Mouse (Mus musculus) c-Kit-positive CD71-positive TER-119-negative erythroid progenitor cells, embryonic 14.5 days (primary cell): Measurements from ENCODE around the gene Chrnb2.

Experiments
- DNase-seq: peaks from one replicate; pipeline ENCODE4 v3.0.0-alpha.2; 2013; ENCODE audit warnings: low read depth

Chrnb2 gene

GRCm38 (mm10) chr3:89776001-89776400 is 11.6 kb upstream of the Chrnb2 start:
- no peak for DNase-seq

DNA sequence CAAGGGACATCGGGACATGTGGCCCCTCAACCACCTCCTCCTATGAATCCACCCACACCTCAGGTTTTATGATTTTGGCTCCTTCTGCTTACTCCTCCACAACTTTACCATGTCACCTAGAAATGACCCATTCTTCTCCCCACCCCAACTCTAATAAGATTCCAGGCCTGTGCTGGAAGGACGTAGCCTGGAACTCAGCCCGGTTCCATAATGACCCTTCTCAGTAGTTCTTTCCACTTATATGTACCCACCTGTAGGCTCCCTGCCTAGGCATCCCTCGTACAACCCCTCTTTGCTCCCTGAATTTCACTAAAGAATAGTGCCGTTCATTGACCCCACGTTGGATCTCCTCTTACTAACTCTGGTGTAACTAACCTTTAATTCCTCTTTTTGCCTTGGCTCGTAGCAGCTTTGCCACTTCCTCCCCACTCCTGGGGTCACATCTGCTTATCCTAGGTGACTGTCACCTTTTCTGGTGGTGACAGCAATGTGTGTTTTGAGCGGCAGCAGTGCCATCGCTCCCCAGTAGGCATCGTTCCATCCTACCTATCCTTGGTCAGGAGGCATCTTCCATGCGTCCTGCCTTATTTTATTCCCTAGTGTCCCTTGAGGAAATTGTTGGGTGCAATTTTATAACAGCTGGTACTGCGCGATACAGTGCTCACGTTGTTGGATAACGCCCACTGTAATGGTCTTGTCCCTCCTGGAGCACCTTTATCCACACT is 10.0 kb upstream of the Chrnb2 start:
- DNase-seq = no peak

- DNase-seq = no peak
Measured at GRCm38 (mm10) chr3:89773740-89774211, 9.3 kb upstream of the Chrnb2 start.

DNA sequence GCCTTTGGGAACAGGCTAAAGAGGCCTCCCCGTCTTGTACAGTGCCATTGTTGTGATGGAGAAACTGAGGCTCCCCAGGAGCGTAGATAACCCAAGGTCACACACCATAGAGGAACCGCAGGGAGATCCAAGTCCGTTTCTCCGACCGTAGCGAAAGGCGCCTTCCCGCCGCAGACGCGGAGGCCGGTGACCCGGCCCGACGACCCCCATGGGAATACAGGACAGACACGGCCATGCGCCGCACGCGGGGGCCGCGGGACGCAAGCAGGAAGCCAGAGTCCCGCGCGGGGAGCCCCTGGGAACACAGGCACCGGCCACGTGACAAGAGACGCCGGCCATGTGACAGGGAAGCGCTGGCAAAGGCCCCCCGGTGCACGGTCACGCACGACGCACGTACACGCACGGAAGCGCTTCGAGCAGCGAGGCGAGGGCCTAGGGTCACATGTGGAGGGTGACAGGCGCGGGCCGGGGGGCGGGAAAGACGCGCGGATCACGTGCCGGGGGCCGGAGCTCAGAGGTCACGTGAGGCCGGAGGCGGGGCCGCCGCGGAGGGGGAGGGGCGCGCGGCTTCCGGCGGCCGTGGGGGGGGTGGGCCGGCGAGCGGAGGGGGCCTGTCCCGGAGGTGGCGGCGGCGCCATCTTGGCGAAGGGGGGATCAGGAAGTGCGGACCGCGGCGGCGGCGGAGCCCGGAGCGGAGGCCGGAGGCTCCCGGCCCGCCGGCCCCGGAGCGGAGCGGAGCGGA is 8.7 kb upstream of the Chrnb2 start, which contains the start of gene Ube2q1:
Gene Ube2q1, plus strand, starts transcription at position 649 of the 742 bp plus-strand sequence.
- DNase-seq = peak; percentile 57

DNA sequence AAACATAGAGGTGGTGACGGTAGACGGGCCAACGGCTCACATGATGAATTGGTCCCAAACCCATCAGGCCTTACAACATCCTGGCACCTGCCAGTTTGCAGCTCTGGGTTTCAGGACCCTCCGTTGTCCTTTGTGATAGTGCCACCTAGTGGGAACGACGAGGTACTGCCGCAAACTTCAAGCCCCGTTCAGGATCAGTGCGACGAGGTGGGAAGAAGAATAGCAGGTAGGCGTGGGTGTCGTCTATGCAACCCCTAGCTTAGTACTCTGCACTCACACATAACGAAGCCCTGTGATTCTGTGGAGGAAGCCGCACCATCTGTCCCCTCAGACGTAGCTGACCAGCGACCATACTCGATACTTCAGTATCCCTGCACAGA is 8.1 kb upstream of the Chrnb2 start:
- DNase-seq = peak; percentile 81

- no peak for DNase-seq
Measured at GRCm38 (mm10) chr3:89770425-89771002, 6.1 kb upstream of the Chrnb2 start.

GRCm38 (mm10) chr3:89769584-89769983 is 5.2 kb upstream of the Chrnb2 start:
- no peak for DNase-seq

GRCm38 (mm10) chr3:89759786-89760185 is 4.6 kb downstream of the Chrnb2 start:
- DNase-seq = no peak

DNA sequence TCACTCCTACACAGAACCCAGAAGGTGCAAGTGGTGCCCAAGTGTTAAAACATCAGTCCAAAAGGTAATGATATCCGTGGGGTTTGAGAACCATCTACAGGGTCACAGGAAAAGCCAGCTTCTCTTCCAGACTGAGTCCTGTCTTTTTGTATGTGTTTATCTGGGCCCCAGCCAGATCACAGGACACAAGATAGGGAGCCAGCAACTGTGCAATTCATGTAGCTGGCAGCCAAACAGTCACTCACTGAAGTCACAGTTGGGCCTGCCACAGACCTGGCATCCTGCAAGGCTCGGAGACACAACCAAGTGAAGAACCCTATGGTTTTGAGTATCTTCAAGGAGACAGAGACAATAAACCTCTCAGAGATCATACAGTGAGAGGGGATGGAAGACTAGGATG is 6.6 kb downstream of the Chrnb2 start:
- DNase-seq = no peak

GRCm38 (mm10) chr3:89755283-89755682 is 9.1 kb downstream of the Chrnb2 start:
- DNase-seq = no peak

DNA sequence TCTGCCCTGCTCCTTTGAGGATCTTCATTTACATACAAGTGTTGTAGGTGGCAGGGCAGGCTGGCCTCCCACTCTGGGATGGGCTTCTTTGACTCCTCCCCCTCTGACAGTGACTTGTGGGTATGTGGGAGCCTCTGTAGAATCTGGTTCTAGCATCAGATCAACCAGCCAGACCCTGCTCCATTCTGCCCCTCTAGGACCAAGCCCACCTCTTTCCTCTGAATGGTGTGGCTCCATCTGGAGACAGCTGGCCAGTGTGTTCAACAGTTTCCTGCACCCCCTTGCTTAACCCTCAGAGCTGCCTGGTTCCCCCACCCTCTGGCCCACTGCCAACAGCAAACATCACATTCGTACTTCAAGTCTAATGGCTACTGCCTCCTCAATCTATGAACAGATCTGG is 12.1 kb downstream of the Chrnb2 start:
- DNase-seq = no peak

- no peak for DNase-seq
Measured at GRCm38 (mm10) chr3:89738509-89738908, 25.9 kb downstream of the Chrnb2 start.

- DNase-seq = no peak
Measured at GRCm38 (mm10) chr3:89732091-89732490, 32.3 kb downstream of the Chrnb2 start.

GRCm38 (mm10) chr3:89730350-89731331 is 33.8 kb downstream of the Chrnb2 start:
- peak; percentile 86 for DNase-seq

- no peak for DNase-seq
Measured at GRCm38 (mm10) chr3:89728848-89729247, 35.6 kb downstream of the Chrnb2 start.

- peak; percentile 42 for DNase-seq
Measured at GRCm38 (mm10) chr3:89727028-89727427, 37.4 kb downstream of the Chrnb2 start.

GRCm38 (mm10) chr3:89723400-89724084 is 40.9 kb downstream of the Chrnb2 start:
- no peak for DNase-seq

DNA sequence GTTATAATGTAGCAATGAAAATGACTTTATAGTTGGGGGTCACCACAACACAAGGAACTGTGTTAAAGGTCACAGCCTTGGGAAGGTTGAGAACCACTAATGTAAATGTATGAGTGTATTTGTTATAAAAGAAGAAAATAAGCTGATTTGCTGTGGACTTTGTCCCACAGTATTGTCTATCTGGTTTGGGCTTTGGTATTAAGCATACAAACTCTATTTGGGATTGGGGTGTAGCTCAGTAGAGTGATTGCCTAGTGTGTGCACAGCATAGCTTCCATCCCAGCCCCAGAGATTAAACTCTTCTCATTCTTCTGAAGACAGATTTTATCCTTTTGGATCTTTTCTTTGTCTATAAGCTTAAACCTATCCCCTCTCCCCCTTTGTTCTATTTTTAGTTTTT is 42.4 kb downstream of the Chrnb2 start:
- DNase-seq = no peak

DNA sequence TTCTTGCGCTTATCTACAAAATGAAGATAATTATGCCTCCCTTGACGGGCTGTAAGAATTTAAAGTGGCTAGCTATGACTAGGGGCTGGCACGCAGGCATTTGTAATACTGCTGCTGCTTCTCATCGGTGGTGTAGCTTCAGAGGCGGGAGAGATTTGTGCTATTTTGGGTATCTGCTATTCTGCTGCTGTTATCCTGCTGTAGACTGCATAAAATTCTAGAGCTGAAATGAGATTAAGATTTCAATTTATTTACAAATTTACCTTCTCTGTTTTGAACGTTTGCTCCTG is 48.5 kb downstream of the Chrnb2 start:
- DNase-seq = no peak

DNA sequence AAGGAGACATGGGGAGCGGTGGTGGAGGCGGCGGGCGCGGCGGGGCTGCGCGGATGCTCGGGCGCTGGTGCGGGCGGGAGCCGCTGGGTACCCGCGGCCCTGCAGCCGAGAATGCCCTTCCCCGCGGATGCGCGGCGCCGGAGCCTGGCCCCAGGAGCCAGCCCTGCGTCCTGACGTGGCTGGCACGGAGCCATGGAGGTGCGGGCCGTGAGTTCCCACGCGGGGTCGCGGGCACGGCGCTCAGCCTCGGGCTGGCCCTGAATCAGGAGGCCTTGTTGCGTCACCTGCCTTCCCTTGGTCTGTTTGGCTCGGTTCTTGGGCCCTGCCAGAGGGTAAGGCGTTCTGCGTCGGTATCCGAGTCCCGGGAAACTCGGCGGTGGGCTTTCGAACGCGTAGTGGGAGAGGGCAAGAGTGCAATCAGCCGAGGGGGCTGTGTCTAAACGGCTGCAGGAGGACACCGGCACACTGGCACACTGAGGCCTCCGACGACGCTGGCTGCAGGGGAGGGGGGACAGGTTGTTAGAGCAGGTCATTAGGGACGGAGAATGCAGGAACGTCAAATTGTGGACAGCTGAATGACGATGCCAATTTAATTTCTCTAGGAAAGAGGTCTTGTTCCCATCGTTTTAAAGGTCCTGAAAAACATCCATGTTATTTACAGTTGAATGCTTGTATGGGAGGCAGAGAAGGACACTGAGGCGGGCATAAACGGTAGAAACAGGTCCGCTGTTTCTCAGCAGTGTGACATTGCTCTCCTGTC is 49.0 kb downstream of the Chrnb2 start:
- DNase-seq = peak; percentile 11
